Mouse (Mus musculus): ENCODE measurements around the gene Wnt11. TPM values are rescaled to one million over a fixed set of nuclear protein-coding genes. Genes with fewer than 3 reads are reported as not detected.

Gene Wnt11
- polyA plus RNA-seq, 1 experiment = 13.8 TPM

GRCm38 (mm10) chr7:98828876-98829275 is 6.0 kb upstream of the Wnt11 start:
- DNase-seq (ENCODE audit: low spot score) = no peak

- DNase-seq (ENCODE audit: low spot score) = no peak
Measured at GRCm38 (mm10) chr7:98831290-98831689, 3.6 kb upstream of the Wnt11 start.

- DNase-seq (ENCODE audit: low spot score) = no peak
Measured at GRCm38 (mm10) chr7:98835519-98836441, 868 bp downstream of the Wnt11 start.

DNA sequence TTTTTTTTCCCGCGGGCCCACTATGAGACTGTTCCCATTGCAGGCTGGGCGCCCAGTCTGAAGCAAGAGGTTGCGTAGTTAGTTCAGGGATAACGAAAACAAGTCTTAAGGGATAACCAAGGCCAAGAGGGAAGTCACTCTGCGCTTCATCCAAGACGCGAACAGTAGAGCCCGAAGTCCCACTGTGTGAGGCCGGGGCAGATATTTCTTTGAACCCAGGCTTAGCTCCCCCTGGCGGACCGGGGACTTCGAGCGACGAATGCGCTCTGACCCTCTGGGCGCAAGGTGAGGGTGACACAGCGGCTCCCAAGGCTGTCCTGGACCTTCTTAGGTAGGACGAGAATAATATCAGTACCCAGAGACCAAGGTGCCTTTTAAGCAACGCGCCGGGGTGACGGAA is 1.7 kb downstream of the Wnt11 start:
- peak; percentile 62 for DNase-seq (ENCODE audit: low spot score)

DNA sequence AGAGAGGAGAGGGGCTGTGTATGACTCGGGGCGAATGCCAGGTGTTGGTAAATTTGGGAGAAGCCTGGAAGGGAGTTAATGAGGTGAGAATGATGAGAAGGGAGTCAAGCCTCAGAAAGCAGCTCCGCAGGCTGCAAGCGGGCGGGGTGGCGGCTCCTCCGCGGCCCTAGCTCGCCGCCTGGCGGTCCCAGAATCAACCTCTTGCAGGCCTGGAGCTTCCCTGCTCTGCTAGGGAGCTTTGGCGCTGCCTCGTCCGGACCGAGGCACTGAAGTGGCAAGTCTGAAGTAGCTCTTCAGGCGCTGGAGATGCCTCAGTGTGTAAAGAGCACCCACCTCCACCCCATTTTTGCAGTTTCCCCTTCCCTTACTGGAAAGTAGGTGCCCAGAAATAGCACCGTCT is 3.0 kb downstream of the Wnt11 start:
- DNase-seq (ENCODE audit: low spot score) = peak; percentile 69

DNA sequence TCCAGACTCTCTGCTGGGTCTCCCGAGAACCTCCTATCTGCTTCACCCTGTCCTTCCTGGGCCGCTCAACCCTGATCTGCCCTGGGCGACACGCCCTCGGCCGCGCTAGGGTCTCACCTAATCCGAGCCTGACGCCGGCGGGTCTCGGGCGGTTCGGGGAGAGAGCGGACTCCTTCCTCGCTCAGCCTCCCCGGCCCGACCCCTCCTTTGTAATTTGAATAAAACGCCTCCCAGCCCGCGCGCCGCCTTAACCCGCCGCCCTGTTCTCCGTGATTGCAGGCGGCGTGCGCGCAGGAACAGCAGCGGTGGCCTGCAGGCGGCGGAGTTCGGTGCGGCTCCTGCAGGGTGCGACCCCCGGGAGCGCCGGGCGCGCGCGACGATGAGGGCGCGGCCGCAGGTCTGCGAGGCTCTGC is 3.8 kb downstream of the Wnt11 start:
- DNase-seq (ENCODE audit: low spot score) = peak; percentile 57

DNA sequence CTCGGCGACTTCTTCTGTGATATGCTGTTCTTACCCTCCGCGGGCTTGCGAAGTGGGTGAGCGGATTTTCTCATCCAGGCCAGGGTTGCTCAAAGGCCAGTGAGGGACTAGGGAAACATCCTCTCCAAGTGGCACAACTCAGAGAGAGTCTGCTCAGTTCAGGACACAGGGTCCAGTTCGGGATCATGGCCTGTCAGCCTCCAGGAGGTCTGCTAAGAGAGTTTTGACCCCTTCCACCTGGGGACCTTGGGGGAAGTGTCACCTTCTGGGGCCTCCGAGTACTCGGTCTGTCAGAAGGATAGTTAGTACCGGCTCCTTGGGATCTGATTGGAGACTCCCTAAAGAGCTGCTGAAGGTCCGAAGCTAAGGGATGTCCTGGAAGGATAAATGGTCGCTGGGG is 4.4 kb downstream of the Wnt11 start:
- no peak for DNase-seq (ENCODE audit: low spot score)

- DNase-seq (ENCODE audit: low spot score) = no peak
Measured at GRCm38 (mm10) chr7:98840771-98841170, 5.9 kb downstream of the Wnt11 start.

- no peak for DNase-seq (ENCODE audit: low spot score)
Measured at GRCm38 (mm10) chr7:98841802-98842201, 6.9 kb downstream of the Wnt11 start.

GRCm38 (mm10) chr7:98842997-98843396 is 8.1 kb downstream of the Wnt11 start:
- DNase-seq (ENCODE audit: low spot score) = no peak

- no peak for DNase-seq (ENCODE audit: low spot score)
Measured at GRCm38 (mm10) chr7:98843649-98844048, 8.7 kb downstream of the Wnt11 start.

DNA sequence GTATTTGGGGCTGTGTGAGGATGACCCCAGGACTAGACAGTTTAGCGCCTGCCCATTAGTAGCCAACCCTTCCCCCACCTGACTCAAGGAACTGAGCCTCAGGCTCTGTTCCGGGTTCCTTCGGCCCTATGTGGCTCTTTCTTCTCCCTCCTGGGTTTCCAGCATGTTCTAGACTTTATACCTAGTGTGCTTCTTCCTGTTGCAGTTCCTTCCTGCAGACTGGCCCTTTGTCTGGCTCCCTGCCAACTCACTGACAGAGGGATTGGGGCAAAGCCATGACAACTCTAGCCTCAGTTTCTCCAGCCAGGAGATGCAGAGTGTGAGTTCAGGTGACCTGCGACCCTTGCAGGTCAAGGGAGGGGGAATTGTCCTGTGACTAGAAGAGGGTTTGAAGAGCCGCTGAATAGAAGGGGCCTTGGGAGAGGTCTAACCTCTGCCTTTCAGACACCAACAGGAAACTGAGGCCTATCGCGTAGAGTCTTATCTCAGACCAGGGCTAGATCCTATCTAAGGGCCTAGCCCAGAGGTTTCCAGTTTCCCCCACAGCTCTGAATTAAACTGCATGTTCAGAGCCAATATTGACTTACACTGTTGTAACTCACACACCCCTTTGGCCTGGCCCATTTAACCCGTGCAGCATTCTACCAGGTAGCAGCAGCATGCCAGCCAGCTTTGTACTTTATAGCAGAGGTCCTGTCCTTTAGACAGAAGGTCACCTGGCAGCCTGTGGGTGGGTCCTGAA is 14.2 kb downstream of the Wnt11 start:
- DNase-seq (ENCODE audit: low spot score) = no peak

GRCm38 (mm10) chr7:98850388-98850787 is 15.5 kb downstream of the Wnt11 start:
- no peak for DNase-seq (ENCODE audit: low spot score)

- no peak for DNase-seq (ENCODE audit: low spot score)
Measured at GRCm38 (mm10) chr7:98851220-98851619, 16.3 kb downstream of the Wnt11 start.

- no peak for DNase-seq (ENCODE audit: low spot score)
Measured at GRCm38 (mm10) chr7:98852950-98853650, 18.2 kb downstream of the Wnt11 start.

- DNase-seq (ENCODE audit: low spot score) = no peak
Measured at GRCm38 (mm10) chr7:98853806-98854205, 18.9 kb downstream of the Wnt11 start.

GRCm38 (mm10) chr7:98855388-98855787 is 20.5 kb downstream of the Wnt11 start:
- no peak for DNase-seq (ENCODE audit: low spot score)

DNA sequence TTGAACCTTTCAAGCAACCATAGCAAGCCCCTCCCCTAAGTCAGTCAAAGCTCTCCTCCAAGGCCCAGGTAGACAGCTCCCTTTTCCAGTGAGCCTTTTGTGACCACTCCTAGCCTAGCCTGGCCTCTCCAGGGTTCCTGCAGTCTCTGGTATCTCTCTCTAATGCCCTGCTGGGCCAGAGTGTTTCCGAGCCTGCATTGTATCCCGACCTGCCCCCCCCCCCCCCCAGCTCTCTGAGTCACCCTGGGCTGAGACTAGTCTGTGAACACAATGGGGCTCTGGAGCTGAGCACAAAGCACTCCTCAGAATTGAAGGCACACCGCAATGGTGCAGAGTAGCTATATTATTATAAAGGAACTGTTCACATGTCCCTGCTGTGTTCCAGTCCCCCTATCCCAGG is 21.2 kb downstream of the Wnt11 start:
- DNase-seq (ENCODE audit: low spot score) = no peak

DNA sequence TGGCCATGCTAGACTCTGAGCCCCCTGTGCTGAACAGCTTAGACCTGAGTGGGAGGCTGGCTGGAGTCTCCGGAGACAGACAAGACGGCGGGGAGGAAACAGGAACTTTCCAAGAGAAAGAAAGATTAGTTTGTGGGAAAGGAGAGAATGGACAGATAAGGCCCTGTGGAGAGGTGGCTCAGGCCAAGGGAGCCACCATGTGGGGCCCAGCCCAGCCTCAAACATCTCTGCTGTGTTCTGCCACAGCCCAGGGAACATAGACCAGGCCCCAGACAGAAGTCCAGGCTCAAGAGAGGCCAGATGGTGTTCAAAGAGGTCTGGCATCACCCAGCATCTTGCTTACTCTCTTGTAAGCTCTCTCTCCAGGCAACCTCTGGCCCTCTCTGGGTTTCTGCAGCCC is 22.2 kb downstream of the Wnt11 start:
- DNase-seq (ENCODE audit: low spot score) = no peak

GRCm38 (mm10) chr7:98861002-98861401 is 26.1 kb downstream of the Wnt11 start:
- no peak for DNase-seq (ENCODE audit: low spot score)

DNA sequence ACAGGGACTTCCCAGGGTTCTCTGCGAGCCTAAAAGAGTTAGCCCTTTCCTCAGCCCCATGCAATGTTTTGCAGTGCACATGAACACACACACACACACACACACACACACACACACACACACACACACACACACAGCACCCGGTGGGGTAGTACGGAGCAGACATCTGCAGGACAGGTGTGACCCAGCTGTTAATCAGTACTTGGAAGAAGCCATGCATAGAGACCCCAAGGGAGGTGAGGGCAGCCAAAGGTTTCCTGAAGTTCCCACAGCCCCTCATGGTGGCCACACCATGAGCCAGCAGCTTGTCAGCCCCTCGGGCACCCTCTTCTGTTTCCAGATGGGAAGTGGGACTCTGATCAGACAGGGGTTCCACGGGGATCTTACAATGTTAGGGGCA is 28.1 kb downstream of the Wnt11 start:
- no peak for DNase-seq (ENCODE audit: low spot score)

GRCm38 (mm10) chr7:98863969-98864718 is 29.2 kb downstream of the Wnt11 start:
- no peak for DNase-seq (ENCODE audit: low spot score)

Measured in urinary bladder, adult 2 months (tissue).